Mouse (Mus musculus): ENCODE data around the gene Ch25h.

The Ch25h gene

DNA sequence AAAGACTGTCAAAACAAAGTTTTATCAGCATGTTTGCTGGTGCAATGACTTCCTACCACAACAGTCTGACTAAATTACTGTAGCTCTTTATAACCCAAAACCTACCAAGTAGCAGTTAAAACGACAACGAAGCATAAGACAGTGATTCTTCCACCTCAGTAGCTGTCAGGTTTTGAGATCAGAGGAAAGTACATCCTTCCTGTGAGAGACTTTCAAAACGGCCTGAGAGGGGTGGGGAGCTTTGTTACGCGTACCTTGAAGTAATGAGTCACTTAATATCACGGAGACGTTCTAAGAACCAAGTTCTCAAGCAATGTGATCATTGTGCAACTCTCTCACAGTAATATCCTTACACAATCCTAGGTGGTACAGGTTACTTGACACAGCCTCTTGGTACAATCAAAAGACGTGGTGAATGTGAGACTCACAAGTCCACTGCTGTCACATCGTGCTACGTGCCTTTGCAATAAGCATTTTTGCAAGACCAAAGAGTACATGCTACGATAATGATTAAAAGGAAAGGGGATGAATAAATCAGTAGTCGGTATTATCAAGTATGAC is 30.3 kb upstream of the Ch25h start:
- Histone ChIP-seq H3K36me3 (ENCODE audit: control insufficient read depth, insufficient read depth, low read length, poor library complexity, severe bottlenecking) (peaks cover 4% of the 10 kb centered on the region), H3K27me3 (ENCODE audit: control insufficient read depth, insufficient read depth, low read length, poor library complexity, severe bottlenecking) (no peaks in the 10 kb centered on the region)
- no peak for DNase-seq (ENCODE audit: low read depth, low spot score)

DNA sequence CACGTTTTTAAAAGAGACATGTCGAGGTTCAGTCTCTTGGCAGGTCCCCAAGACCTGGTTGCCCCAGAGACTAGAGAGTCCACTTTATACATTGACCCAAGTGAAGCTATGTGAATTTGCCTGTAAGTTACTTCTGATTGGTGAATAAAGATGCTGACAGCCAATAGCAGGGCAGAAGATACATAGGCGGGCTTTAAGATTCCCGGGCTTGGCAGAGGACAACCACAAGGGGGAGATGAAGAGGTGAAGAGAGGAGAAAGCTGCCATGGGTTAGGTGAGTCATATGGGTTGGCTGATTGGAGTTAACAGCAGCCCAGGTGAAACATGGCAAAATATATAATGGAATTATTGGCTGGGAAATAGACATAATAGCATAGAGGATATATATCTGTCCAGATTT is 25.8 kb upstream of the Ch25h start:
- DNase-seq (ENCODE audit: low read depth, low spot score), result peak; percentile 88
- Histone ChIP-seq H3K27me3 (ENCODE audit: control insufficient read depth, insufficient read depth, low read length, poor library complexity, severe bottlenecking) (no peaks in the 10 kb centered on the region), H3K36me3 (ENCODE audit: control insufficient read depth, insufficient read depth, low read length, poor library complexity, severe bottlenecking) (peaks cover 1% of the 10 kb centered on the region)

DNA sequence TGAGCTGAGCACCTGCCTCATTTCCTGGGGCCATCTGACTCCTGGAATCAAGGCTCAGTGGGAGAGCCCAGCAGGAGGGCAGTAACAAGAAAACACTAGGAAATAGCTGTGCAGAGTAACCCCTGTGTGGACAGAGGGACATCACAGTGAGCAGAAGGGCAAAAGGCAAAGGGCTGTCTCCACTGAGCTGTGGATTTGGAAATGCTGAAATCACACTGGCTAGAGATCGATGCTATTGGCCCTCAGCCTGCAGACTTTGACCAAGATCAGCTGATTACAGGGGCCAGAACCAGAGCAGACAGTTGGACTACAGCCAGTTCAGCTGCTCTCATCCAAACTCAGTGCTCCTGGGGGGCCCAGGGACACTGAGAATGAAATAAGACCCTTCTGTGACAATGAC is 21.4 kb upstream of the Ch25h start:
- H3K36me3 ChIP-seq (ENCODE audit: control insufficient read depth, insufficient read depth, low read length, poor library complexity, severe bottlenecking), result peaks cover 4% of the 10 kb centered on the region
- no peaks in the 10 kb centered on the region for H3K27me3 ChIP-seq (ENCODE audit: control insufficient read depth, insufficient read depth, low read length, poor library complexity, severe bottlenecking)
- no peak for DNase-seq (ENCODE audit: low read depth, low spot score)

DNA sequence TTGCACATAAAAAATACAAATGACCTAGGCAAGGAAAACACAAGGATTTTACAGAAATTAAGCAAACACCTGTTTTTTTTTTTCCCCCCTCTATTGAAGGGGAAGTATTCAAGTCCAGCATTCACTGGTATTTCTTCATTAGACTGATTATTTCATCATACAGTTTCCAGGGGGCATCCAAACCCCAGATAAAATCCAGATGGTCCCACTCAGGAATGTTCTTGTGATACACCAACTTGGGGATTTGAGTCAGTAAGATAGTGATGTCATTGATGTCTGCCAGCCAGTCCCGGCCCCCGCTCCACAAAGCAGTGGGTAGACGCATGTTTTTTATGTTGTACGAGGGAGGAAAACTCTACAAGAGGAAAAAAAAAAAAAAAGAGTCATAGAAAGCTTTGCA is 18.9 kb upstream of the Ch25h start:
- no peak for DNase-seq (ENCODE audit: low read depth, low spot score)
- Histone ChIP-seq H3K27me3 (ENCODE audit: control insufficient read depth, insufficient read depth, low read length, poor library complexity, severe bottlenecking) (no peaks in the 10 kb centered on the region), H3K36me3 (ENCODE audit: control insufficient read depth, insufficient read depth, low read length, poor library complexity, severe bottlenecking) (peaks cover 2% of the 10 kb centered on the region)

DNA sequence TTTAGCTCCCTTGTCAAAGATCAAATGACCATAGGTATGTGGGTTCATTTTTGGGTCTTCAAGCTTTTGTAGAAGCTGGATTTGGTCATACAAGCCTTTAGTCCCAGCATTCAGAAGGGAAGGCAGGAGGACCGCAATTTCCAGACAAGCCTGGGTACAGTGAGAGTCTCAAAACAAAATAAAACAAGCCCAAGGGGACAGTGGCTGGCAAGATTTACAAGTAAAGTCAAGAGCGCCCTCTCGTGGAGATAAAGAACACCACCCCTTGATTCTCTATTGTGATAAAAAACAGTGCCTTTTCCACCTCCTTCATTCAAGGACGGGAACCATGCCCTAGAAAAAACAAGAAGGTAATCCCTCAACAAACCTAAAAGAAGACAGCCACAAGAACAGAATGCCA is 8.6 kb upstream of the Ch25h start:
- DNase-seq (ENCODE audit: low read depth, low spot score), result peak; percentile 78
- Histone ChIP-seq H3K27me3 (ENCODE audit: control insufficient read depth, insufficient read depth, low read length, poor library complexity, severe bottlenecking) (no peaks in the 10 kb centered on the region), H3K36me3 (ENCODE audit: control insufficient read depth, insufficient read depth, low read length, poor library complexity, severe bottlenecking) (no peaks in the 10 kb centered on the region)

DNA sequence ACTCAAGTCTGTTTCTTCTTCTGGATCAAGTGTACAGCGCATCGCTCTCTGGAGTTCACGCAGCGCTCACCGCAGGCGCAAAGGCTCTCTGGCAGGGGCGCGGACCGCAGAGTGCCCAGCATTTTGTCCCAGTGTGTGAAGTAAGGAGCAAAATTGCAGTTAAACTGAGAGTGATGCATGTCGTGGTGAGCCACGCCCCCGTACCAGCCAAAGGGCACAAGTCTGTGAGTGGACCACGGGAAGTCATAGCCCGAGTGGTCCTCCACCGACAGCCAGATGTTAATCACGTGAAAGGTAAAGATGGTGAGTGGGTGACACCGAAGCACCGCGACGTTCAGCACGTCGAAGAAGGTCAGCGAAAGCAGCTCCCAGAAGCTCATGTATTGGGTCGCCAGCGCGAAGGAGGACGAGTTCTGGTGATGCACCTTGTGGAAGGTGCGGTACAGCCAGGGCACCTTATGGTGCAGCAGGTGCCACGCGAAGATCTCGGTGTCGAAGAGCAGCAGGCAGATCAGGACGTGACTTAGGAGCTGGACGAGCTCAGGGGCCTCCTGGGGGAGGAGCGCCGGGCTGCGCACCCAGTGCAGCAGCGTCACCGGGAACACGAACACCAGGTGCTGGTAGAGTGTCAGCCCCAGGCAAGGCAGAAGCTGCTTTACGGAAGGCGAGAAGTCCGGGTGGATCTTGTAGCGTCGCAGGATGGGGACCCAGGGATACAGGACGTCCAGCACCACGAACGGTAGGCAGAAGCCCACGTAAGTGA is 555 bp downstream of the Ch25h start:
- Histone ChIP-seq H3K27me3 (ENCODE audit: control insufficient read depth, insufficient read depth, low read length, poor library complexity, severe bottlenecking) (peaks cover 2% of the 10 kb centered on the region; the same call in 1 of the 2 replicates), H3K36me3 (ENCODE audit: control insufficient read depth, insufficient read depth, low read length, poor library complexity, severe bottlenecking) (no peaks in the 10 kb centered on the region)
- peak; percentile 37 for DNase-seq (ENCODE audit: low read depth, low spot score)

DNA sequence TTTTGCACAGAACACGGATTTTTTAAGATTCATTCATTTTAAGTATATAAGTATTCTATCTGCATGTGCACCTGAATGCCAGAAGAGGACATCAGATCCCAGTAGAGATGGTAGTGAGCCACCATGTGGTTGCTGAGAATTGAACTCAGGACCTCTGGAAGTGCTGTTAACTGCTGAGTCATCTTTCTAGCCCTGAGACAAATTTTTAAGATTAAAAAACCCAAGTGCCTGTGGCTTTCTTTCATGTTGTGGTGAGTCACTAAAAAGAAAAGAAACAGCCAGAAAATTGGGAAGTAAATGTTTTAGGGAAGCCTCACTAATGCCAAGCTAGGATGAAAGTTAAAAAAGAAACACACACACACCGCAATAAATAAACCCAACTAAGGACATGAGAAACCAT is 3.3 kb downstream of the Ch25h start:
- Histone ChIP-seq H3K27me3 (ENCODE audit: control insufficient read depth, insufficient read depth, low read length, poor library complexity, severe bottlenecking) (no peaks in the 10 kb centered on the region; the same call in 1 of the 2 replicates), H3K36me3 (ENCODE audit: control insufficient read depth, insufficient read depth, low read length, poor library complexity, severe bottlenecking) (no peaks in the 10 kb centered on the region)
- no peak for DNase-seq (ENCODE audit: low read depth, low spot score)

DNA sequence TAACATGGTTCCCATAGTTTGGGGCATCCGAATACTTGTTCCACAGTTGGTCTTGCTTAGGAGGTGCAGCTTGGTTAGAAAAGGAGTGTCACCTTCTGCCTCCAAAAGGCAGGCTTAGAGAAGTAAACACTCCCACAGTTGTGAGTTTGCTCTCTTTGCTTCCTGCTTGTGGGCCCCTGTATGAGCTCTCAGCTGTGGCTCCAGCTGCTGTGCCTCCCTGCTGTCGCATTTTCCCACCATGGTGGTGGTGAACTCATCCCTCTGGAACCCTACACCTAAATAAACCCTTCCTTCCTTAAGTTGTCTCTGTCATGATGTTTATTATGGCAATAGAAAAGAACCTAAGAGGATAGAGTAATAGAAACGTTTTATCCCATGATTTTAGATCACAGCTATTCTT is 6.2 kb downstream of the Ch25h start:
- no peak for DNase-seq (ENCODE audit: low read depth, low spot score)
- Histone ChIP-seq H3K36me3 (ENCODE audit: control insufficient read depth, insufficient read depth, low read length, poor library complexity, severe bottlenecking) (no peaks in the 10 kb centered on the region), H3K27me3 (ENCODE audit: control insufficient read depth, insufficient read depth, low read length, poor library complexity, severe bottlenecking) (no peaks in the 10 kb centered on the region; the same call in 1 of the 2 replicates)

DNA sequence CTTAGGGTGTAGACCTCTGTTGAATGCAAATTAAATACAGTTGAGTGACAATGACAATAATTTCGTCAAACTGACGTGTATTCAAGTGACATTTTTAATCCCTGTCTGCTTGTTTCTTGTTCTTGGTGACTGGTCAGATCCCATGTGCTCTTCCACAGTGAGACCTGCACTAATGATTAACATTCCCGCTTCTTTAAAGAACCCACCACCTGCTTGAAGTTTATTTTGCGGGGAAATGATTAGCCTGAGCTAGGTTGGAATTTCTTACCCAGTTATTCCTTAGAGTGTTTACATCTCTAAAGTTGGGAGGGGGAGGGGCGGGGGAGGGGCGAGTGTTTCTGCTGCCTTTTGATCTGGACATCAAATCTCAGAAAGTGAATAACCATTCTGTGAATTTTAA is 6.7 kb downstream of the Ch25h start:
- no peaks in the 10 kb centered on the region for H3K27me3 ChIP-seq (ENCODE audit: control insufficient read depth, insufficient read depth, low read length, poor library complexity, severe bottlenecking)
- DNase-seq (ENCODE audit: low read depth, low spot score), result no peak
- no peaks in the 10 kb centered on the region for H3K36me3 ChIP-seq (ENCODE audit: control insufficient read depth, insufficient read depth, low read length, poor library complexity, severe bottlenecking)

DNA sequence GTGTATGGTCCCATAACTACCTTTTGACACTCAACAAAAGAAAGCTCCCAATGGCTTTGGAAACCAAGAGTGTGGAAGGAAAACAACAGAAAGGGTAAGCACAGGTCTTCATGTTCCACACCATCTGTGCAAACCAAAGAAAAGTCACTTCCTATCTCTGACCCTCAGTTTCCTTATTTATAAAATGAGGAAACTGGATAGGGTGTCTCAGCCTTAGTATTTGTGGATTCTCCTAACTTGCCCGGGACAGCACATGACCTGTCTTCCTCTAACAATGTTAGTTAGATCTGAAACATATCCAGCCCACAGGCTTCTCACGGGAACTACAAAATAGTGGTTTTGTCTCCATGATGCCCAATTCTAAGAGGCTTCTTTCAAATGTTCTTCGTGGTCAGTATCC is 10.5 kb downstream of the Ch25h start:
- DNase-seq (ENCODE audit: low read depth, low spot score), result no peak
- H3K36me3 ChIP-seq (ENCODE audit: control insufficient read depth, insufficient read depth, low read length, poor library complexity, severe bottlenecking), result no peaks in the 10 kb centered on the region
- no peaks in the 10 kb centered on the region for H3K27me3 ChIP-seq (ENCODE audit: control insufficient read depth, insufficient read depth, low read length, poor library complexity, severe bottlenecking)

DNA sequence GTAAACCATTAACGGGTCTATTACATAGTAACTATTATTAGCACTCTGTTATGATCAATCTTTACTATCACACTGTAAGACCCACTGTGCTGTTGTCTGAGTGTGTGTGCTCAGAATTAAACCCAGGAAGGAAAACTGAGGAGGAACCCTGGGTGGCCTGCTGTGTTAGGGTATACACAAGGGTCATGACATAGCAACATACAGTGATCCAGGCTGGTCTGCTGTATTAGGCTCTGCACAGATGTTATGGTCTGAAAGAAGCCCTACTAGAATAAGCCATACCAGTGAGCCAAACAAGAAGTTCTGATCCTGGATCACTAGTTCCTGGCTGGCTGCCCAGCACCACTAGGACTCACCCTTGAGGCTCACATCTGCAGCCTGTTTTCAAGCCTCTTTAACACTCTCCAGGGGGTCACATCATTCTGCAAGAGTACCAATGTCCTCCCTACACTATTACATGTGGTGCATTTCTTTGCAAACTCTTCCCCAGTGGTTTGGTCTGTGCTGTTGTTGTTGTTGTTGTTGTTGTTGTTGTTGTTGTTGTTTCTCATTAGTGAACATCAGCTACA is 13.4 kb downstream of the Ch25h start:
- no peak for DNase-seq (ENCODE audit: low read depth, low spot score)
- H3K36me3 ChIP-seq (ENCODE audit: control insufficient read depth, insufficient read depth, low read length, poor library complexity, severe bottlenecking), result no peaks in the 10 kb centered on the region
- H3K27me3 ChIP-seq (ENCODE audit: control insufficient read depth, insufficient read depth, low read length, poor library complexity, severe bottlenecking), result no peaks in the 10 kb centered on the region

DNA sequence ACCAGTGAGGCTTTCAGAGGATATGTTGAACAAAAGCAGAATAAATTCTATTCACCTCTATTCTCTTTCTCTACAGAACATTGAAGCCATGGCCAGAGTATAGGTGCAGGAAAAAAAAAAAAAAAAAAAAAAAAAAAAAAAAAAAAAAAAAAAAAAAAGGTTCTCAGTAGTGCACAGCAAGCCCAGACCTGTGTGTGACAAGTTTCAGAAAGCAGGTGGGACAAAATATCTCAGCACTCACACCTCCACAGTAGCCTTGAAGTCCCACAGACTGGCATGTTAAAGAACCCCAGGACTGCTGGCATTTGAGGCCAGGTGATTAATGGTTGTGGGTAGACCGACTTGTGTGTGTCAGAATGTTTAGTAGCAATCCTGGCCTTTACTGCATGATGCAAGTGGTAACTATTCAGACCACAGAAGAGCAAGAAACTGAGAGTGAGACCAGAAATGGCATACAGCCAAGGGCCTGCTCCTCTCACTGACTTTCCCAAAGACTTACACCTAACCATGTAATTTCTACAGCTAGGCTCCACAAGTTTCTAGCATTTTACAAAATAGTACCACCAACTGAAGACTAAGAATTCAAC is 24.1 kb downstream of the Ch25h start:
- no peaks in the 10 kb centered on the region for H3K27me3 ChIP-seq (ENCODE audit: control insufficient read depth, insufficient read depth, low read length, poor library complexity, severe bottlenecking)
- DNase-seq (ENCODE audit: low read depth, low spot score), result no peak
- H3K36me3 ChIP-seq (ENCODE audit: control insufficient read depth, insufficient read depth, low read length, poor library complexity, severe bottlenecking), result no peaks in the 10 kb centered on the region

DNA sequence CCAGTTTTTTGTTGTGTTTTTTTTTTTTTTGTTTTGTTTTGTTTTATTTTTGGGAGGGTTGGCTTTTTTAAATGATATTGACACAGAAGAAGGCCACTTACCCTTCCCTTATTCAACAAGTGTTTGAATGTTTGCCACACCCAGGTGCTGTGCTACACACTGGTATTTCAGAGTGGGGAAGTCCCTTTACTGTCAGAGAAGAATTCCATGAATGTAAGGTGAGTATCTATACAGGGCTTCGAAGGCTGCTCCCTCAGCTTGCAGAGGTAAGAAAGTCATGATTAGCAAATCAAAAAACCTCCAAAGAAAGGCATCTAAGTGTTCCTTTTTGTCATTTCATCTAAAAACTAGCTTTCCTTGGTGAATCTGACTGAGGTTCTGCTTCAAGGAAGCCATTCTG is 26.1 kb downstream of the Ch25h start:
- no peak for DNase-seq (ENCODE audit: low read depth, low spot score)
- no peaks in the 10 kb centered on the region for H3K36me3 ChIP-seq (ENCODE audit: control insufficient read depth, insufficient read depth, low read length, poor library complexity, severe bottlenecking)
- H3K27me3 ChIP-seq (ENCODE audit: control insufficient read depth, insufficient read depth, low read length, poor library complexity, severe bottlenecking), result no peaks in the 10 kb centered on the region

DNA sequence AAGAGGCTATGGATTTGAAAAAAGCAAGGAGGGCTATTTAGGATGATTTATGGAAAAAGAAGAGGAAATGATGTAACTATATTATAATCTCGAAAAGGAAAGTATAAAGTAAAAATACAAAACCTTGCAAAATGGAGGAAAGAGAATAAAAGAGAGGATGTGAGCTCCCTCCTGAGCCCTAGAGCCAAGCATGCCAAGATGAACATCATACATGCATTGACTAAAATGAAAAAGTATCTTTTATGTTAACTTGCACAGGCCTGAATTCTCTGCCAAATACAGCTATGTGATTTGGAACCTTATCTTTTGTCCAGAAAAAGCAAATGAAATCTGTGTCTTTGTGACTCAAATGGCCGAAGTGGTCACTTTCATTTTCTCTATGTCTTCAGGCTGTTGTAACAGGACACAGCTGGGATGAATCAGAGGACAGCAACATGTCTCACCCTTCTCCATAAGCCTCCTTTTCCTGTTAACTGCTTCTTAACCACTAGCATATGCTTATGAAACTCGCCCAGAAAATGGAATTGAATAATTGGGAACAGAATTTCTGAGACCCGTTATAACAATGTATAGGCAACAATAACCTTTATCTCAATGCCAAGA is 29.5 kb downstream of the Ch25h start:
- no peaks in the 10 kb centered on the region for H3K27me3 ChIP-seq (ENCODE audit: control insufficient read depth, insufficient read depth, low read length, poor library complexity, severe bottlenecking)
- H3K36me3 ChIP-seq (ENCODE audit: control insufficient read depth, insufficient read depth, low read length, poor library complexity, severe bottlenecking), result no peaks in the 10 kb centered on the region
- no peak for DNase-seq (ENCODE audit: low read depth, low spot score)

DNA sequence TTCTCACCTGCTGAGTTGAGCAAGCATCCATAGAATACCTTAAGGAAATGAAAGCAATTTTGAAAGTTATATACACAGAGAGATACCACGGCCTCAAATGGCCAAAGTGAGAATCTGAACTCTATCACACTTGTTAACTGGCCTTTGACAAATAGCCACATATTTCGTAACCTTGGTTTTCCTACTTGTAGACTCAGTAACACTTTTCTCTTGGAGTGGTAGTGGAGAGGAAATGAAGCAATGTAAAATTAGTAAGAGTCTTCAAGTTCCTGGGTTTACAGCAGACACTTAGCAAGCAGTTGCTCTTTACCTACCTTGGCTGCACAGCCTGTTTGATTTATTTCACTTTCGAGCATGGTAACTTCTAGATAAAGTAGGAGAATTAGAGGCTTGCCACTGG is 30.2 kb downstream of the Ch25h start:
- DNase-seq (ENCODE audit: low read depth, low spot score), result no peak
- Histone ChIP-seq H3K36me3 (ENCODE audit: control insufficient read depth, insufficient read depth, low read length, poor library complexity, severe bottlenecking) (no peaks in the 10 kb centered on the region), H3K27me3 (ENCODE audit: control insufficient read depth, insufficient read depth, low read length, poor library complexity, severe bottlenecking) (no peaks in the 10 kb centered on the region)
